Mouse (Mus musculus) midbrain, embryonic 14.5 days (tissue): Measurements from ENCODE around the gene Gm28372. TPM values are rescaled to one million over a fixed set of nuclear protein-coding genes. Genes with fewer than 3 reads are reported as not detected.

ENCODE experiments used
- ATAC-seq: fragments of 200-750 bp; cut with Nextera tagmentation; 2 replicates; pipeline ENCODE4 v1.8.0; 2017; ENCODE audit warnings: moderate number of reproducible peaks, moderate library complexity; ENCODE audit not compliant: low FRiP score, low TSS enrichment
- DNase-seq: peaks from one replicate; pipeline ENCODE4 v3.0.0-alpha.2; 2015
- H3K27ac ChIP-seq: fragments of 300-500 bp; sonication (generic); replicated peaks from 2 replicates; pipeline ENCODE4 v1.5.1; 2014; ENCODE audit warnings: mild to moderate bottlenecking, low read depth, low read length, moderate library complexity
- H3K27me3 ChIP-seq: fragments of 300-500 bp; sonication (generic); 2 replicates; pipeline ENCODE4 v1.6.1; 2014; ENCODE audit warnings: low read length, control low read depth, mixed read lengths; ENCODE audit not compliant: control insufficient read depth, insufficient read depth
- H3K36me3 ChIP-seq: fragments of 300-500 bp; sonication (generic); 2 replicates; pipeline ENCODE4 v1.6.1; 2014; ENCODE audit warnings: low read length, control low read depth; ENCODE audit not compliant: control insufficient read depth, insufficient read depth
- H3K4me1 ChIP-seq: fragments of 300-500 bp; sonication (generic); 2 replicates; pipeline ENCODE4 v1.6.1; 2014; ENCODE audit warnings: mild to moderate bottlenecking, antibody characterized with exemption, low read length, control low read depth; ENCODE audit not compliant: control insufficient read depth, insufficient read depth
- H3K4me2 ChIP-seq: fragments of 300-500 bp; sonication (generic); 2 replicates; pipeline ENCODE4 v1.6.1; 2014; ENCODE audit warnings: mild to moderate bottlenecking, low read length, moderate library complexity
- H3K4me3 ChIP-seq: fragments of 300-500 bp; sonication (generic); replicated peaks from 2 replicates; pipeline ENCODE4 v1.5.1; 2014; ENCODE audit warnings: low read depth, low read length
- H3K9ac ChIP-seq: fragments of 300-500 bp; sonication (generic); replicated peaks from 2 replicates; pipeline ENCODE4 v1.6.1; 2014; ENCODE audit warnings: mild to moderate bottlenecking, low read length, moderate library complexity
- H3K9me3 ChIP-seq: fragments of 300-500 bp; sonication (generic); 2 replicates; pipeline ENCODE4 v1.6.1; 2016; ENCODE audit warnings: low read length, control low read depth, mixed read lengths; ENCODE audit not compliant: control insufficient read depth
- WGBS: fragments of 180-500 bp; shearing (Covaris S2); extraction: QIAGEN DNeasy Blood & Tissue Kit; methylation state at CpG from one replicate; pipeline ENCODE4 v1.1.7; 2014; 5-methylcytosine and 5-hydroxymethylcytosine counted together
- polyA plus RNA-seq: library from polyadenylated mRNA; unstranded; fragments of >200 nt; fragmentation: Nextera tagmentation; extraction: Ambion mirVana; gene quantifications from 2 replicates; pipeline ENCODE4 v1.2.1, GENCODE M21; 2014

Gene Gm28372
- polyA plus RNA-seq, 1 experiment from 2014 or later = not detected

- DNase-seq (peak; percentile 8), ATAC-seq (no peak)
- Histone ChIP-seq H3K27me3 (0 out of 2 replicates have a peak, but pooled peaks cover 5% of the 10 kb centered on the region), H3K9me3 (no peaks in the 10 kb centered on the region), H3K4me2 (peak overlapping the region; percentile 75), H3K4me3 (peak overlapping the region; percentile 89), H3K4me1 (peaks cover 19% of the 10 kb centered on the region), H3K36me3 (no peaks in the 10 kb centered on the region), H3K27ac (no peak overlapping the region), H3K9ac (peak overlapping the region; percentile 89)
- 73% methylated on average over 14 of the region's 14 CpGs for WGBS
These were observed 46.2 kb downstream of the Gm28372 start for GRCm38 (mm10) chr2:130451086-130451726.

GRCm38 (mm10) chr2:130451727-130452090 is 46.7 kb downstream of the Gm28372 start:
- peaks cover 19% of the 10 kb centered on the region for H3K4me1 ChIP-seq
- H3K27me3 ChIP-seq = 0 out of 2 replicates have a peak, but pooled peaks cover 5% of the 10 kb centered on the region
- 77% methylated on average over 3 of the region's 3 CpGs for WGBS
- ATAC-seq (no peak), DNase-seq (no peak)
- H3K4me2 ChIP-seq = peak overlapping the region; percentile 75
- H3K9ac ChIP-seq = peak overlapping the region; percentile 34; the same call in 1 of the 2 replicates
- peak overlapping the region; percentile 89; the same call in 1 of the 2 replicates for H3K4me3 ChIP-seq
- H3K9me3 ChIP-seq = no peaks in the 10 kb centered on the region
- no peak overlapping the region for H3K27ac ChIP-seq
- H3K36me3 ChIP-seq = no peaks in the 10 kb centered on the region

- H3K9ac ChIP-seq = no peak overlapping the region; the same call in 1 of the 2 replicates
- peaks cover 19% of the 10 kb centered on the region for H3K4me1 ChIP-seq
- 0 out of 2 replicates have a peak, but pooled peaks cover 5% of the 10 kb centered on the region for H3K27me3 ChIP-seq
- H3K9me3 ChIP-seq = no peaks in the 10 kb centered on the region
- no peak overlapping the region for H3K27ac ChIP-seq
- peak overlapping the region; percentile 75 for H3K4me2 ChIP-seq
- ATAC-seq (no peak), DNase-seq (no peak)
- H3K4me3 ChIP-seq = no peak overlapping the region
- no peaks in the 10 kb centered on the region for H3K36me3 ChIP-seq
- WGBS = 54% methylated on average over 2 of the region's 2 CpGs
These were observed 47.2 kb downstream of the Gm28372 start for GRCm38 (mm10) chr2:130452266-130452665.

GRCm38 (mm10) chr2:130453421-130453820 is 48.4 kb downstream of the Gm28372 start:
- no peaks in the 10 kb centered on the region for H3K36me3 ChIP-seq
- H3K4me3 ChIP-seq = no peak overlapping the region
- ATAC-seq = no peak
- no peak overlapping the region for H3K4me2 ChIP-seq
- H3K4me1 ChIP-seq = peaks cover 19% of the 10 kb centered on the region
- 75% methylated on average over 6 of the region's 6 CpGs for WGBS
- DNase-seq = no peak
- no peak overlapping the region for H3K9ac ChIP-seq
- H3K27ac ChIP-seq = no peak overlapping the region
- no peaks in the 10 kb centered on the region for H3K9me3 ChIP-seq
- H3K27me3 ChIP-seq = no peaks in the 10 kb centered on the region

- no peak for ATAC-seq
- DNase-seq = peak; percentile 39
- 73% methylated on average over 6 of the region's 6 CpGs for WGBS
- Histone ChIP-seq H3K4me3 (no peak overlapping the region), H3K4me2 (no peak overlapping the region), H3K36me3 (no peaks in the 10 kb centered on the region), H3K9ac (no peak overlapping the region), H3K27me3 (no peaks in the 10 kb centered on the region), H3K4me1 (peaks cover 16% of the 10 kb centered on the region), H3K27ac (no peak overlapping the region), H3K9me3 (no peaks in the 10 kb centered on the region)
These were observed 49.8 kb downstream of the Gm28372 start for GRCm38 (mm10) chr2:130454748-130455370.

Other genes starting within 250 kb of the Gm28372 start
- 349 and 358 TPM in 2 replicates for gene Snrpb, start 225.8 kb upstream of the Gm28372 start, polyA plus RNA-seq
- not detected in 2 replicates for gene Tmc2, start 210.0 kb upstream of the Gm28372 start, polyA plus RNA-seq
- 217 and 235 TPM in 2 replicates for gene Nop56, start 130.8 kb upstream of the Gm28372 start, polyA plus RNA-seq
- gene Idh3b, start 120.7 kb upstream of the Gm28372 start, polyA plus RNA-seq = 166 and 170 TPM in 2 replicates
- 3.6 and 4.7 TPM in 2 replicates for gene Ebf4, start 110.1 kb upstream of the Gm28372 start, polyA plus RNA-seq
- 13.0 and 15.3 TPM in 2 replicates for gene Cpxm1, start 7.7 kb upstream of the Gm28372 start, polyA plus RNA-seq
- gene 1700020A23Rik, start within 50 bp of the Gm28372 start, polyA plus RNA-seq = not detected in 2 replicates
- not detected in 2 replicates for gene Tmem239, start 1.2 kb downstream of the Gm28372 start, polyA plus RNA-seq
- gene Vps16, start 19.1 kb downstream of the Gm28372 start, polyA plus RNA-seq = 88.2 and 88.6 TPM in 2 replicates
- gene Pced1a, start 19.5 kb downstream of the Gm28372 start, polyA plus RNA-seq = 10.1 and 15.1 TPM in 2 replicates
- 119 and 156 TPM in 2 replicates for gene Ptpra, start 45.0 kb downstream of the Gm28372 start, polyA plus RNA-seq
- 98.4 and 112 TPM in 2 replicates for gene Mrps26, start 158.5 kb downstream of the Gm28372 start, polyA plus RNA-seq
- 0.59 TPM in 1 of 2 replicates, not detected in the other for gene Oxt, start 170.9 kb downstream of the Gm28372 start, polyA plus RNA-seq
- 0.70 TPM in 1 of 2 replicates, not detected in the other for gene Avp, start 177.3 kb downstream of the Gm28372 start, polyA plus RNA-seq
- gene Fastkd5, start 224.8 kb downstream of the Gm28372 start, polyA plus RNA-seq = 7.4 and 13.8 TPM in 2 replicates
- 10.6 and 13.0 TPM in 2 replicates for gene Ubox5, start 224.8 kb downstream of the Gm28372 start, polyA plus RNA-seq
- 3.4 and 9.1 TPM in 2 replicates for gene Lzts3, start 237.6 kb downstream of the Gm28372 start, polyA plus RNA-seq